Mouse (Mus musculus): Measurements from ENCODE around the gene Ccser2. TPM values are rescaled to one million over a fixed set of nuclear protein-coding genes. Genes with fewer than 3 reads are reported as not detected.

Ccser2 gene
- polyA plus RNA-seq, 1 experiment from 2014 or later, result 34.2 TPM

GRCm38 (mm10) chr14:36932638-36933382, 35.8 kb downstream of the Ccser2 start:
- Histone ChIP-seq H3K4me3 (no peak overlapping the region), H3K36me3 (replicated peaks) (peaks cover 14% of the 10 kb centered on the region), H3K27ac (replicated peaks) (no peak overlapping the region), H3K9me3 (no peaks in the 10 kb centered on the region), H3K27me3 (replicated peaks; ENCODE audit: low read depth, poor library complexity, severe bottlenecking) (no peaks in the 10 kb centered on the region), H3K4me1 (no peaks in the 10 kb centered on the region)
- WGBS, result 78% methylated on average over 10 of the region's 10 CpGs
- no peak for DNase-seq (ENCODE audit: low spot score)

DNA sequence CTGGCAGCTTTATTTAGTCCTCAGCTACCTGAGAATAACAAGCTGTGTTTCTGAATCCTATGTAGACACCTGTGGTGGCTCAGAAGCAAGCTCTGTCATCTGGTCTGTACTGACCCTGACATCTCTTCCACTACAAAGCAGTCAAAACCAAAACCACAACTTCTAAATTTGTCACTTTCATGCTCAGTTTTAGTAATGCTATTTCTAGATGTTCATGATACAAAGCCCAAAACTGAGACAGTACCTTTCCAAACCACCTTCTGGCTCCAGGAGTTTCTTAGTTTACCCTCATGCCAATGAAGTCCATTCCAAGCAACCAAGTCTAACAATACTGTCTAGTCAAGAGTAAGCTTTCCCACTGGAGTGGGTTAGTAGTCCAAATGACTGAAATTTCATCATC, 36.5 kb downstream of the Ccser2 start:
- no peak overlapping the region for H3K4me3 ChIP-seq
- no peak overlapping the region for H3K27ac ChIP-seq (replicated peaks)
- H3K27me3 ChIP-seq (replicated peaks; ENCODE audit: low read depth, poor library complexity, severe bottlenecking), result no peaks in the 10 kb centered on the region
- H3K4me1 ChIP-seq, result no peaks in the 10 kb centered on the region
- DNase-seq (ENCODE audit: low spot score), result no peak
- H3K9me3 ChIP-seq, result no peaks in the 10 kb centered on the region
- H3K36me3 ChIP-seq (replicated peaks), result peaks cover 14% of the 10 kb centered on the region; the same call in 1 of the 2 replicates

DNA sequence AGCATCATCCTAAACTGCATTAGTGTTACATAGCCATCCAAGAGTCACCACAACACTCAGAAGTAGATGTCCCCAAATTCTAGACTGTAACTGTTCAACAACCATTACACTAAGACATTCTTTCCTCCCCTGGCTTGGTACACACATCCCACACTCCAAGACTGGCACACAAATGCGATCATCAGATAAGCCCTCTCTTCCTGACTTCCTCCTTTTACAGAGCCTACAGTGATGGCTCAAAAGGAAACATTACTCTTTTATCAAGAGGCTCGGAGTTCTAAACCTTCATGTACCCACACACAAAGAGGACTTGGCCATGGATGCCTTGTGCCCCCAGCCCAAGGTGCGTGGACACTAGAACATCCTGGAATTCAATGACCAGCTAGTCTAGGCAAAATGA, 45.2 kb downstream of the Ccser2 start:
- Histone ChIP-seq H3K27me3 (replicated peaks; ENCODE audit: low read depth, poor library complexity, severe bottlenecking) (no peaks in the 10 kb centered on the region), H3K9me3 (no peaks in the 10 kb centered on the region), H3K4me3 (no peak overlapping the region), H3K36me3 (replicated peaks) (peaks cover 21% of the 10 kb centered on the region), H3K4me1 (peaks cover 10% of the 10 kb centered on the region), H3K27ac (replicated peaks) (no peak overlapping the region)
- DNase-seq (ENCODE audit: low spot score), result no peak
- 93% methylated on average over 3 of the region's 3 CpGs for WGBS

DNA sequence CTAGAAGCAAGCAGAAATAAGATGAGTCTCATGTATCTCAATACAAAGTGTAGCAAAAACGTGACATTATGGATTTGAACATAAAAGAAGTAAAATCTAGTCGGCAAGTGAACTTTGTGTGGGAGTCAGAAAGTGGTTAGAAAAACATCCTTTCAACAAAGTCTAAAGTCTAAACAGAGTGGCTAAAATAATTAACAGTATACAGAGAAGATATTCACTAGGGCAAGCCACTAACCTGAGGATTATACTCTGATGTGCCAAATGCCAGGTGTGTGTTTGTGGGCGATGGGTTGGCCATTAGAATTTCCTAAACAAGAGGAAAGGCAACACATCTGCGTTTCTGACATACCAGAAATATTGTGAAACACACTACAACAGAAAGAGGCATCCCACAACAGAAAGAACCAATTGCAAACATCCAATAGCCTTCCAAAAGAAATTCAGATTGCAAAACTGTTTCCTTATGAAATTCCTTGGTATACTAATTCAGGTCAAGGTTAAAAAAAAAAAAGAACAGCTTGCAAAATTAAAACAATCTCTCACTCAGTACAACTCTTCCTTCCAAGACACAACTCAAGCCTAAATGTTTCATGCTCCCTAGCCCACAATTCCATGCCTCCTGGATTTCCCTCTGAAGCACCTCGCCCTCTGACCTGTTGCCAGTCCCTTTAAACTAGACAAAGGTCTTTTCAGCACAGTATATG, 47.1 kb downstream of the Ccser2 start:
- Histone ChIP-seq H3K27ac (replicated peaks) (no peak overlapping the region), H3K9me3 (no peaks in the 10 kb centered on the region), H3K4me3 (no peak overlapping the region), H3K36me3 (replicated peaks) (peaks cover 17% of the 10 kb centered on the region), H3K27me3 (replicated peaks; ENCODE audit: low read depth, poor library complexity, severe bottlenecking) (no peaks in the 10 kb centered on the region), H3K4me1 (peaks cover 13% of the 10 kb centered on the region)
- DNase-seq (ENCODE audit: low spot score), result no peak
- 85% methylated on average over 5 of the region's 5 CpGs for whole genome bisulfite sequencing

DNA sequence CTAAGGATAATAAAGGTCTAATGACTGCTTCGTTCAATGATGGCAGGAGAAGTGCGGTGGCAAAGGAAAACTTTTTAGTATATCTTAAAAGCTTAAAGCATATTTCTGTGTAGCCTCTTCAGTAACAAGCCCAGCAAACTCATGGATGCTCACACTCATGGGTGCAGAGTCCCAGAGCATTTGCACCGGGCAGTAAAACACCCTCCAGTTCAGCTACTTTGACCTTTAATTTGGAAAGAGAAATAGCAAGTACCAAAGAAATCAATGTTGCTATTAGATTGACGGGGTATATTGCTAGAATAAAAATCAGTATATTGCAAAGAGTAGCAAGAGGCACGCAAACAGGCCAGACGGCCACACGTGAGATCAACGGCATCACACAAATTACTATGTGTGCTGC, 48.7 kb downstream of the Ccser2 start:
- Histone ChIP-seq H3K27me3 (replicated peaks; ENCODE audit: low read depth, poor library complexity, severe bottlenecking) (no peaks in the 10 kb centered on the region), H3K27ac (replicated peaks) (no peak overlapping the region), H3K4me3 (no peak overlapping the region), H3K9me3 (no peaks in the 10 kb centered on the region), H3K36me3 (replicated peaks) (peaks cover 8% of the 10 kb centered on the region), H3K4me1 (peaks cover 13% of the 10 kb centered on the region)
- no peak for DNase-seq (ENCODE audit: low spot score)
- 88% methylated on average over 8 of the region's 8 CpGs for WGBS

GRCm38 (mm10) chr14:36919146-36919545, 49.4 kb downstream of the Ccser2 start:
- Histone ChIP-seq H3K27ac (replicated peaks) (peak overlapping the region; percentile 83), H3K36me3 (replicated peaks) (peaks cover 5% of the 10 kb centered on the region; the same call in 1 of the 2 replicates), H3K27me3 (replicated peaks; ENCODE audit: low read depth, poor library complexity, severe bottlenecking) (no peaks in the 10 kb centered on the region), H3K4me1 (peaks cover 13% of the 10 kb centered on the region), H3K9me3 (no peaks in the 10 kb centered on the region), H3K4me3 (peak overlapping the region; percentile 39)
- 28% methylated on average over 13 of the region's 13 CpGs for WGBS
- DNase-seq (ENCODE audit: low spot score), result peak; percentile 72

DNA sequence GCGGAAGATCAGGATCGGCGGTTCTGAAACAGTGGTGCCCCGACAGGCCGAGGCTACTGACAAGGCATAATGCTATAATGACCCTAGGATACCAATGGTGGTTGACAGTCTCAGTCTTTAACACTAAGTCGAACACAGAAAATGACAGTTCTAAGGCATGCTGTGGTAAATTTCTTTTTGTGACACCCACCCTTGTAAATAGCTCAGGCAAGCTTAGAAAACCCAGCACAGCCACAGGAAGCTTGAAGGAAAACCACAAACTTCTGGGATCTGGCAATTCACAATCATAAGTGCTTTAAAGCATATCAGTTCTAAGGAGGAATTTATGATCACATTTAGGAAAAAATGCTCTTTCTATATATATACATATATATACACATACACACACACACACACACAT, 53.4 kb downstream of the Ccser2 start:
- Histone ChIP-seq H3K4me3 (no peak overlapping the region), H3K27ac (replicated peaks) (no peak overlapping the region), H3K9me3 (no peaks in the 10 kb centered on the region), H3K36me3 (replicated peaks) (no peaks in the 10 kb centered on the region; the same call in 1 of the 2 replicates), H3K4me1 (peaks cover 21% of the 10 kb centered on the region), H3K27me3 (replicated peaks; ENCODE audit: low read depth, poor library complexity, severe bottlenecking) (no peaks in the 10 kb centered on the region)
- 95% methylated on average over 6 of the region's 6 CpGs for WGBS
- DNase-seq (ENCODE audit: low spot score), result no peak

DNA sequence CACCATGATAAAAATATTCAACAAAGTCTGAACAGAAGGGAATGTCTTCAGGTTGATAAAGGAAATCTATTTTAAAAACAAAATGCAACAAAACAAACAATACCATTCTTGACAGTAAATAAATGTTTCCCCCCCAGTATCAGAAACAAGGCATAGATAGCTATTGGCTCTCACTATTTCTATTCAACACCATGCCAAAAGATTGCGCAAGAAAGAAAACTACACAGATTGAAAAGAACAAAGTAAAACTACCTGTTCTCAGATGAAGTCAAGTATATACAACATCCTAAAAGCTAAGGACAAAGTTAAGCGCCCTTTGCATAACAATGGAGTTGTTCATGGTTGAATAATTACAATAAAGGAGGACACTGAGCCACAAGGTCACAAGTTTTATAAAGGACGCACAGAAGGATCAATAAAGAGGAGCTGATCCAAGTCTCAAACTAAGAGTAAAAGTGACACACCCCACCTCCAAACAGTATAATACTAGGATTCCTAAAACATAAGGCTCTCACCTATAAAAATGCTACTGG, 54.0 kb downstream of the Ccser2 start:
- H3K36me3 ChIP-seq (replicated peaks), result no peaks in the 10 kb centered on the region; the same call in 1 of the 2 replicates
- H3K4me3 ChIP-seq, result no peak overlapping the region
- H3K9me3 ChIP-seq, result no peaks in the 10 kb centered on the region
- H3K27me3 ChIP-seq (replicated peaks; ENCODE audit: low read depth, poor library complexity, severe bottlenecking), result no peaks in the 10 kb centered on the region
- H3K27ac ChIP-seq (replicated peaks), result no peak overlapping the region
- H3K4me1 ChIP-seq, result peaks cover 19% of the 10 kb centered on the region
- 86% methylated on average over 3 of the region's 3 CpGs for WGBS
- DNase-seq (ENCODE audit: low spot score), result no peak

DNA sequence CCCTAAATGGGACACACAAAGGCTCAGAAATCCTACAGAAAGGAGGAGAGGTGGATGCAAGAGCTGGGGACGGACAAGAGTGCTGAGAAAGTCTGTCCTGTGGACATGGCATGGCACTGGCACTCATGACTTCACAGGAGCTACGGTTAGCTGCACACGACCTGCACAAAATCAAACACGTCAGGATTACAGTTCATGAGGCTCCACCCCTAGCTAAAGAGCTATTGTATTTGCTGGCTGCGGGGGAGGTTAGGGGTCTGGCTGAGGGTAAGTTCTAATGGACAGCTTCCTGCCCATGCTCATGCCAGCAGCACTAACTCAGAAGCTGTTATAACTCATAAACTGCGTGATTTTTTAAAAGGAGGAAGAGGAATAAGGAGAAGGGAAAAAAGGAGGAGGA, 56.8 kb downstream of the Ccser2 start:
- Histone ChIP-seq H3K27me3 (replicated peaks; ENCODE audit: low read depth, poor library complexity, severe bottlenecking) (no peaks in the 10 kb centered on the region), H3K36me3 (replicated peaks) (peaks cover 8% of the 10 kb centered on the region; the same call in 1 of the 2 replicates), H3K27ac (replicated peaks) (no peak overlapping the region), H3K4me1 (peaks cover 7% of the 10 kb centered on the region), H3K9me3 (no peaks in the 10 kb centered on the region), H3K4me3 (no peak overlapping the region)
- no peak for DNase-seq (ENCODE audit: low spot score)
- 49% methylated on average over 6 of the region's 6 CpGs for WGBS

- Histone ChIP-seq H3K4me1 (no peaks in the 10 kb centered on the region), H3K4me3 (no peak overlapping the region), H3K27me3 (replicated peaks; ENCODE audit: low read depth, poor library complexity, severe bottlenecking) (no peaks in the 10 kb centered on the region), H3K36me3 (replicated peaks) (peaks cover 8% of the 10 kb centered on the region; the same call in 1 of the 2 replicates), H3K27ac (replicated peaks) (no peak overlapping the region), H3K9me3 (no peaks in the 10 kb centered on the region)
- no peak for DNase-seq (ENCODE audit: low spot score)
- WGBS, result 93% methylated on average over 11 of the region's 11 CpGs
These were observed 62.6 kb downstream of the Ccser2 start for GRCm38 (mm10) chr14:36905809-36906522.

GRCm38 (mm10) chr14:36904206-36904605, 64.4 kb downstream of the Ccser2 start:
- Histone ChIP-seq H3K27ac (replicated peaks) (no peak overlapping the region), H3K9me3 (no peaks in the 10 kb centered on the region), H3K36me3 (replicated peaks) (peaks cover 21% of the 10 kb centered on the region), H3K4me1 (no peaks in the 10 kb centered on the region), H3K27me3 (replicated peaks; ENCODE audit: low read depth, poor library complexity, severe bottlenecking) (no peaks in the 10 kb centered on the region), H3K4me3 (no peak overlapping the region)
- 87% methylated on average over 1 of the region's 1 CpGs for WGBS
- no peak for DNase-seq (ENCODE audit: low spot score)

DNA sequence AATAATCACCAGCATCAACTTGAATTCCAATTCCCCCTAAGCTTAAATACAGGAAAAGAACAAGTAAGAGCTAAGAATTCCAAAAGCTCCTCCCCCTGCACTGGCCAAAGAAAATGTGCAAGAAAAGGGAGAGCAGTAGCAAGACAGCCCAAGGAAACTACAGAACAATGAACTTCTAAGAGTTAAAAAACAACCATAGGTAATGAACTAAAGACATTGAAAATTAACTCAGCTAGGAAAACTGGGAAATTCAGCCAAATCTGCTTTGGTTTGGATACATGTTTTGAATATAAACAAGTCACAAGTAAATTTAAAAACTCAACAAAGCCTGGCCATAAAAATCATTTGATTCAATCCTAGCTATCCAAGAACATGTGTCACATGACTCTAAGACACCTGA, 67.7 kb downstream of the Ccser2 start:
- peaks cover 17% of the 10 kb centered on the region for H3K36me3 ChIP-seq (replicated peaks)
- no peak overlapping the region for H3K27ac ChIP-seq (replicated peaks)
- no peak for DNase-seq (ENCODE audit: low spot score)
- no peaks in the 10 kb centered on the region for H3K27me3 ChIP-seq (replicated peaks; ENCODE audit: low read depth, poor library complexity, severe bottlenecking)
- H3K9me3 ChIP-seq, result no peaks in the 10 kb centered on the region
- H3K4me1 ChIP-seq, result no peaks in the 10 kb centered on the region
- no peak overlapping the region for H3K4me3 ChIP-seq

Measured in embryonic facial prominence, embryonic 10.5 days (tissue).